Mouse (Mus musculus): ENCODE data around the gene Scin.
"Not testable (repeated sequence)": the region's sequence is repeated elsewhere in the genome, so short reads cannot be mapped to it uniquely, and the experiment has no call there.

Scin gene

GRCm38 (mm10) chr12:40133573-40134271, at the start of gene Scin:
Gene Scin, minus strand, starts transcription at chr12:40134228.
- DNase-seq: peak; percentile 89

GRCm38 (mm10) chr12:40177089-40177488, 43.1 kb upstream of the Scin start:
- DNase-seq: no peak

DNA sequence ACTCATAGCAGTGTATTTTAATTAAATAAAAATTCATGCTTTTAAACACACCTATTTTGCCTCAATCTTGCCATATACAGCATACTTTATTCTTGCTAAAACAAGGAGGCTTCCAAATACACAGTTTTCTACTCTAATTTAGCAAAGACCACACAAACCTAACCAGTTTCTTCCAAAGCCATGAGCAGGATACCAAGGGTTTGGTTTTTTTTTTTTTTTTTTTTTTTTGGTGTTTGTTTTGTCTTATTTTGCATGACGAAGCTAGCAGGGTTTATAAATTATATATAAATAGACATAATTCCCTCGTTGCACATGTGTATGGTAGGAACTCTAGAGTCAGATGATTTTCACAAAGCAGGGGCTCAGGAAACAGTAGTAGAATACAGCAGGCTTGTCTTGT, 42.1 kb upstream of the Scin start:
- DNase-seq: no peak

- DNase-seq: not testable (repeated sequence)
Observed at GRCm38 (mm10) chr12:40175171-40175570, 41.1 kb upstream of the Scin start.

GRCm38 (mm10) chr12:40171637-40172036, 37.6 kb upstream of the Scin start:
- DNase-seq: no peak

GRCm38 (mm10) chr12:40169675-40170074, 35.6 kb upstream of the Scin start:
- peak; percentile 25 for DNase-seq

- no peak for DNase-seq
Observed at GRCm38 (mm10) chr12:40164621-40165020, 30.6 kb upstream of the Scin start.

GRCm38 (mm10) chr12:40160777-40161176, 26.7 kb upstream of the Scin start:
- peak; percentile 28 for DNase-seq

GRCm38 (mm10) chr12:40154188-40154587, 20.2 kb upstream of the Scin start:
- peak; percentile 71 for DNase-seq

GRCm38 (mm10) chr12:40152353-40153069, 18.5 kb upstream of the Scin start:
- peak; percentile 84 for DNase-seq

GRCm38 (mm10) chr12:40147319-40147718, 13.3 kb upstream of the Scin start:
- no peak for DNase-seq

DNA sequence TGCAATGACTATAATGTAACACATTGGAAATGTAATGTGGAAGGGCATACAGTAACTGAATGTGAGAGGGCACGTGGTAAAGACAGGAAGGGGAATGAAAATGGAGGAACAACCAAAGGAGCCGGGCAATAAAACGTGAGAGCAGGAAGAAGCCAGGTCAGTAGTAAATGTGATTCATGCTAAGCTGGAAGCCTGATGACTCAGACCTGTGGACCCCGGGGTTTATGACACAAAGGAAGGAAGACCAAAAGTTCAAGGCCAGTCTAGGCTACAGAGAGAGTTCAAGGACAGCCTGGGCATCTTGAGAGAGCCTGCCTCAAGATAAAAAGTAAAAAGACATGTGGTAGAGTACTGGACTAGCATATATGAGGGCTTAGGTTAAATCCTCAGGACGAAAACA, 12.5 kb upstream of the Scin start:
- no peak for DNase-seq

- DNase-seq: peak; percentile 40
Observed at GRCm38 (mm10) chr12:40140706-40141105, 6.7 kb upstream of the Scin start.

- no peak for DNase-seq
Observed at GRCm38 (mm10) chr12:40139484-40140245, 5.6 kb upstream of the Scin start.

DNA sequence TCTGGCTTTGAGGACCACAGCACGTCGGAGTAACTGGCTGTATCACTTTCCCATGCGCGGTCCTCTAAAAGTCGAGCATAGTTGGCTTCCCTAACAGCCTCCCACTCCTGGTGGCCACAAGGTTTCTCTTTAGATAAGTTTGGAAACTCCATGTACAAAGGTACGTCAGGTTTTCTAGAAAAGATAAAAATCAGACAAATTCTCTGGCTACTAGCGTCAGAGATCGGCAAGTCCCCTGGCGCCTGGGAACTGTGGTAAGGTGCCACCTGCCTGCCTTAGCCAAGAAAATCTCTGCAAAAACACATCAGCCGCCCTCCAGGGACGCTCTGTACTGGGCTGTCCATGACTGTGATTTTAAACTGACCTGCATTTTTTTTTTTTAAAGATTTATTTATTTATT, 501 bp upstream of the Scin start:
- no peak for DNase-seq

- DNase-seq: no peak
Observed at GRCm38 (mm10) chr12:40133194-40133572, 845 bp downstream of the Scin start.

DNA sequence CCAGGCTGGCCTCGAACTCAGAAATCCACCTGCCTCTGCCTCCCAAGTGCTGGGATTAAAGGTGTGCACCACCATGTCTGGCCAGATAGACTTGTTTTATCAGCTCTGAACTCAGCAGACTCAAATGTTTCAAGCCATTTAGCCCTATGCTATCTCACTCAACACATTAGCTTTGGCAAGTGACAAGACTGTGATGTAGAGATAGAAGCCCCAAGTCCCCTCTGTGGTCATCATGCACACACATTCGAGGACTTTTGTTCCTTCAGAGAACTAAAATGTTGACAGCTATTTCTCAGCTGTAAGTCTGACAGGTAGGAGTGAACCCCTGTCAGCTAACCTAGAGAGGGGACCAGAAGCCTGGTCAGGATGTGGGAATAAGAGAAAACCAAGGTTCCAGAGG, 15.2 kb downstream of the Scin start:
- DNase-seq: no peak

DNA sequence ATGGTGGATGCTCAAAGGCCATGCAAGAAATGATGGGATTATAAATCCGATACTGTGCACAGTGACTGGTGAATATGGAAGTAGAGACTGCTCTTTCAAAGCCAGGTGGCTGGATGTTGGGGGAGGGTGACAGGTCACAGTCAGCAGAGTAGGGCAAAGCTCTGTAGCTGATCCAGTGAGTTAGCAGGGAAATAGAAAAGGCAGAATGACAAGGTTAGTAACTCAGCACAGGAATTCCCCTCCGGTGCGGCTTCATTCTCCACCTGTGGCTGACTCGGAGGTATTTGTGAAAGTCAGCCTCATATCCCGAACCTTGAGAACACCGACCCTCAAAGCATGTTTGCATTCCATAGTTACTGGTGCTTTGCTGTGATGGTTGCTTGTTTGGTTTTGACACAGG, 17.0 kb downstream of the Scin start:
- no peak for DNase-seq

GRCm38 (mm10) chr12:40116214-40116613, 17.8 kb downstream of the Scin start:
- DNase-seq: no peak

GRCm38 (mm10) chr12:40114883-40115282, 19.1 kb downstream of the Scin start:
- DNase-seq: no peak

DNA sequence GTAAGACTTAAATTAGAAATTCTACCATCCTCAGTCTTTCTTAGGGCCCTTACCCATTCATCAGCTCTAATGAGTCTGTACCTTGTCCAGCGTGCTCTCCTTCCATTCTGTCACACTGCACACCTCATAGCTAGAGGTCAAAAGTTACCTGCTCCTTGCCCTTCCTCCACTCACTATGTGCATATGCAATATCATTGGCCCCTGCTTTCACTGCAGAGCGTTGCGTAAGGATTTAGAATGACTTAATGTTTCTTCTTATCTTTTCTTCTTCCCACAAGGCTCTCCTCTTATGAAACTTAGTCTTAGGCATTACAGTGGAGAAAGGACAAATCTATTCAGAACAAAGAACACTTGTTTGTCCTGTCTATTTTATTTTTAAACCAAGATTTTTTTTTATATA, 20.0 kb downstream of the Scin start:
- no peak for DNase-seq

DNA sequence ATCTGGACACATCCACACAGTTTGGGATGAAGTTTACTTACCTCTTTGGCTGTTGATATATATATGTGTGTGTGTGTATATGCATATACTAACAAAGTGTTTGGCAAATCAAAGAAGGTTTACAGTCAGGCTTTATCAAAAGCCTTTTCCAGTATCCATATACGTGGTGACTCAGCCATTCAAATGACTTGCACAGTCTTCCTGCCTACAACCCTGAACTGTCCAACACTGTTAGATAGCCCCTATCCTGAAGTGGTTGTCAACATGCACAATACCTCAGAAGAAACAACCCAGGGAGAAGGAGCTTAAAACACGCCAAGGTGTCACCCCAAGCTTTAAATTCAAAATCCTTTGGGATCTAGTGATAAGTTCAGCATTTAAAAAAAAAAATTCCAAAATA, 20.4 kb downstream of the Scin start:
- no peak for DNase-seq

- DNase-seq: no peak
Observed at GRCm38 (mm10) chr12:40109227-40109626, 24.8 kb downstream of the Scin start.

DNA sequence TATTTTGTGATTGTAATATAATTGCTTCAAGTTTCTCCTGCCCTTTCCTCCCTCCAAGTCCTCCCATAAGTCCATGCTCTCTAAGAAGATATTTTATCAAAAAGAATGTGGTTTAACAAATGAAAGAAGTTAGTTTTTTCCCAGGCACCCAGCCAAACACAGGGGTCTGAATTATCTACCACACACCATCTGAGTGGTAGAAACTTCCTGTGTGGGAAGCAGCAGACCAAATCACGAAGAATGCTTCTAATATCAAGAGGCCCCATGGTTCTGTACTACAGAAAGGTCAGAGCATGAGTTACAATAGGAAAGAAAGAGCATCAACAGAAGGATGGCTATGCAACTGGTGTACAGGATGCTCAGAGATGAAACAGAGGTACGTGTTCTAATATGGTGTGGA, 25.9 kb downstream of the Scin start:
- no peak for DNase-seq
